Mouse (Mus musculus) cerebellum, adult 11 months (tissue): ENCODE measurements around the gene Cecr2.
"Not testable (repeated sequence)": the region's sequence is repeated elsewhere in the genome, so short reads cannot be mapped to it uniquely, and the experiment has no call there.

Experiments
- DNase-seq: peaks from one replicate; pipeline ENCODE4 v3.0.0; 2022

The Cecr2 gene

GRCm38 (mm10) chr6:120665816-120666760 lies at the start of gene Cecr2:
Gene Cecr2, plus strand, starts transcription at chr6:120666369.
- peak; percentile 62 for DNase-seq

GRCm38 (mm10) chr6:120617586-120617985 lies 48.6 kb upstream of the Cecr2 start:
- DNase-seq, result no peak

GRCm38 (mm10) chr6:120618518-120619402 lies 47.4 kb upstream of the Cecr2 start:
- DNase-seq, result no peak

GRCm38 (mm10) chr6:120620193-120620592 lies 46.0 kb upstream of the Cecr2 start:
- no peak for DNase-seq

GRCm38 (mm10) chr6:120625081-120625480 lies 41.1 kb upstream of the Cecr2 start:
- no peak for DNase-seq

- no peak for DNase-seq
Observed at GRCm38 (mm10) chr6:120627096-120627495, 39.1 kb upstream of the Cecr2 start.

GRCm38 (mm10) chr6:120628963-120629362 lies 37.2 kb upstream of the Cecr2 start:
- DNase-seq, result no peak

- no peak for DNase-seq
Observed at GRCm38 (mm10) chr6:120635391-120636028, 30.7 kb upstream of the Cecr2 start.

- no peak for DNase-seq
Observed at GRCm38 (mm10) chr6:120639547-120639946, 26.6 kb upstream of the Cecr2 start.

GRCm38 (mm10) chr6:120641866-120642378 lies 24.2 kb upstream of the Cecr2 start:
- DNase-seq, result no peak

GRCm38 (mm10) chr6:120643776-120644175 lies 22.4 kb upstream of the Cecr2 start:
- no peak for DNase-seq

- no peak for DNase-seq
Observed at GRCm38 (mm10) chr6:120644346-120645299, 21.5 kb upstream of the Cecr2 start.

GRCm38 (mm10) chr6:120647246-120648028 lies 18.7 kb upstream of the Cecr2 start:
- not testable (repeated sequence) for DNase-seq

- no peak for DNase-seq
Observed at GRCm38 (mm10) chr6:120648205-120648604, 18.0 kb upstream of the Cecr2 start.

GRCm38 (mm10) chr6:120652666-120653065 lies 13.5 kb upstream of the Cecr2 start:
- no peak for DNase-seq

GRCm38 (mm10) chr6:120655702-120656101 lies 10.5 kb upstream of the Cecr2 start:
- no peak for DNase-seq

GRCm38 (mm10) chr6:120658848-120659247 lies 7.3 kb upstream of the Cecr2 start:
- DNase-seq, result no peak

GRCm38 (mm10) chr6:120665415-120665815 lies 754 bp upstream of the Cecr2 start:
- peak; percentile 52 for DNase-seq

GRCm38 (mm10) chr6:120666761-120667421 lies 722 bp downstream of the Cecr2 start:
- DNase-seq, result peak; percentile 44

- DNase-seq, result no peak
Observed at GRCm38 (mm10) chr6:120667422-120667781, 1.2 kb downstream of the Cecr2 start.
